8 mouse cellular contexts compared by ENCODE assay signal in the genomic region with DNA sequence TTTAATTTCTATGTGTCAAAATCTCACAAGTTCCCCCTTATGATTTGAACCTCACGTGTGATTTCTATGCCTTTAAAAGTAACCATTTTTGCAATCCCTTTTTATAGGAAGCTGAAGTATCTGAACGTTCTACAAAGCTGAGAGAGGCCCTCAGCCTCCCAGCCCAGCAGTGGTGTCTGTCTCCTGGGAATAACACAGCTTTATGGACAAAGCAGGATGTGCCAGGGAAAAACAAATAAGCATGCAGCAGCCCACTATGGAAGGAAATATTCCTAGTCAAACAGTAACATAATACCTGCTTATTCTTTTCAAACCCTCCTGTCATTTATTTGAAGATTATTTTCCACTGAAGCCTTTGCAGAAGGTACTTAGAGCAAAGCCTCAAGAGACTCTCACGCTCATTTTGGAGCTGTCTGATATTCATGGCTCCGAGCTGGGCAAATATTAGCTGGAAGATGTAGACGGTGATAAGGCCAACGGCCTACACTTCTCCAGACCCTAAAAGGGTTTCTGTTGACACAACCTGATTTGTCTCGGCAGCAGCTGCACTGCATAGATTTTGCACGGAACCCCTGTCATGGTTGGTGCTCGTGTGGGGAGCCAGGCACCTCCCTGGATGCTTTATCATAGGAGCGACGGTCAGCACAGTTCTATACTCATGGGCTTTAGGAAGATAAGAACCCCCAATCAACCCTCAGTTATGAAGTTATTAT. TPM values are rescaled to one million over a fixed set of nuclear protein-coding genes. Genes with fewer than 3 reads are reported as not detected.
DNase-seq lines count a peak whose midpoint lies in the region; ATAC-seq and TF ChIP-seq lines count a peak whose summit lies in the region.
"Had no signal": no experiment of that assay in that cellular context is flagged by ENCODE, and none has a peak within 500 bp of the region (broad histone marks: within the 10 kb centered on the region; RNA-seq: fewer than 3 reads in every experiment).

No protein-coding gene starts in this region.

- 30% methylated on average over 11 of the region's 11 CpGs for WGBS in intestine, embryonic 14.5 days
- WGBS in intestine, postnatal 0 days: 29% methylated on average over 11 of the region's 11 CpGs
- 36% methylated on average over 11 of the region's 11 CpGs for WGBS in embryonic facial prominence, embryonic 11.5 days
- WGBS in limb, embryonic 10.5 days: 65% methylated on average over 11 of the region's 11 CpGs
- 35% methylated on average over 11 of the region's 11 CpGs for WGBS in midbrain, embryonic 13.5 days

- no peak overlapping the region for H3K4me2 ChIP-seq in intestine, embryonic 14.5 days (ENCODE audit: low read length)
- no peak overlapping the region for H3K4me2 ChIP-seq in intestine, postnatal 0 days (replicated peaks; ENCODE audit: low read depth)
- no peak overlapping the region for H3K4me2 ChIP-seq in embryonic facial prominence, embryonic 11.5 days (ENCODE audit: low read depth, low read length)
- H3K4me2 ChIP-seq in midbrain, embryonic 13.5 days (replicated peaks): no peak overlapping the region

- H3K9ac ChIP-seq in intestine, embryonic 14.5 days (ENCODE audit: low read length): no peak overlapping the region
- H3K9ac ChIP-seq in intestine, postnatal 0 days (ENCODE audit: low read depth, low read length): no peak overlapping the region
- no peak overlapping the region for H3K9ac ChIP-seq in embryonic facial prominence, embryonic 11.5 days (replicated peaks; ENCODE audit: low read length)
- no peak overlapping the region for H3K9ac ChIP-seq in midbrain, embryonic 13.5 days (replicated peaks)

- peak overlapping the region; percentile 49 for H3K27ac ChIP-seq in intestine, embryonic 14.5 days (ENCODE audit: low read depth)
- no peak overlapping the region for H3K27ac ChIP-seq in intestine, postnatal 0 days (ENCODE audit: low read depth, low read length)
- H3K27ac ChIP-seq in embryonic facial prominence, embryonic 11.5 days (replicated peaks; ENCODE audit: low read depth, low read length): 0 out of 2 replicates have a peak overlapping the region, but pooled peaks have one; percentile 48
- H3K27ac ChIP-seq in limb, embryonic 10.5 days: peak overlapping the region; percentile 69; the same call in 1 of the 2 replicates
- peak overlapping the region; percentile 52; the same call in 1 of the 2 replicates for H3K27ac ChIP-seq in midbrain, embryonic 13.5 days

- TF ChIP-seq CTCF in intestine, postnatal 0 days (IDR thresholded peaks at IDR 0.05; ENCODE audit: low read depth): no peak

- no peak for DNase-seq in intestine, embryonic 14.5 days (ENCODE audit: low spot score)
- no peak for DNase-seq in embryonic facial prominence, embryonic 11.5 days (ENCODE audit: low spot score)
- DNase-seq in limb, embryonic 10.5 days (ENCODE audit: low spot score): no peak
- no peak for DNase-seq in right cerebral cortex, postnatal 10 days (ENCODE audit: low spot score in 2 of 2)
- no peak for DNase-seq in urinary bladder, postnatal 36 days (ENCODE audit: low spot score in 2 of 2)
- DNase-seq: right cerebral cortex, postnatal 4 days had no signal

- H3K9me3 ChIP-seq in intestine, embryonic 14.5 days (ENCODE audit: control insufficient read depth, low read length): no peaks in the 10 kb centered on the region
- no peaks in the 10 kb centered on the region for H3K9me3 ChIP-seq in intestine, postnatal 0 days (ENCODE audit: control insufficient read depth)
- no peaks in the 10 kb centered on the region for H3K9me3 ChIP-seq in embryonic facial prominence, embryonic 11.5 days (replicated peaks; ENCODE audit: control insufficient read depth, low read length)
- H3K9me3 ChIP-seq in limb, embryonic 10.5 days (replicated peaks): no peaks in the 10 kb centered on the region
- no peaks in the 10 kb centered on the region for H3K9me3 ChIP-seq in midbrain, embryonic 13.5 days

- ATAC-seq in intestine, embryonic 14.5 days (replicated peaks; ENCODE audit: low FRiP score, low TSS enrichment, low read depth): peak; percentile 54
- ATAC-seq in intestine, postnatal 0 days: no peak
- peak; percentile 31; the same call in 1 of the 2 replicates for ATAC-seq in embryonic facial prominence, embryonic 11.5 days (replicated peaks; ENCODE audit: insufficient number of reproducible peaks, low FRiP score, low TSS enrichment, low read depth)
- ATAC-seq in midbrain, embryonic 13.5 days: peak; percentile 73

- H3K27me3 ChIP-seq in intestine, embryonic 14.5 days (replicated peaks; ENCODE audit: control insufficient read depth, insufficient read depth, low read length): no peaks in the 10 kb centered on the region
- H3K27me3 ChIP-seq in intestine, postnatal 0 days (replicated peaks; ENCODE audit: control insufficient read depth, insufficient read depth, low read length): no peaks in the 10 kb centered on the region
- no peaks in the 10 kb centered on the region for H3K27me3 ChIP-seq in embryonic facial prominence, embryonic 11.5 days (ENCODE audit: control insufficient read depth, insufficient read depth, low read length)
- H3K27me3 ChIP-seq in limb, embryonic 10.5 days (ENCODE audit: low read depth, poor library complexity, severe bottlenecking): no peaks in the 10 kb centered on the region
- H3K27me3 ChIP-seq in midbrain, embryonic 13.5 days: no peaks in the 10 kb centered on the region

- H3K4me1 ChIP-seq in intestine, embryonic 14.5 days (replicated peaks; ENCODE audit: control insufficient read depth, insufficient read depth, low read length): peaks cover 60% of the 10 kb centered on the region
- H3K4me1 ChIP-seq in intestine, postnatal 0 days (replicated peaks; ENCODE audit: control insufficient read depth, insufficient read depth, low read length): peaks cover 6% of the 10 kb centered on the region; the same call in 1 of the 2 replicates
- no peaks in the 10 kb centered on the region; the same call in 1 of the 2 replicates for H3K4me1 ChIP-seq in embryonic facial prominence, embryonic 11.5 days (ENCODE audit: control insufficient read depth, insufficient read depth, low read length)
- H3K4me1 ChIP-seq in limb, embryonic 10.5 days: peaks cover 45% of the 10 kb centered on the region
- H3K4me1 ChIP-seq in midbrain, embryonic 13.5 days (replicated peaks): peaks cover 42% of the 10 kb centered on the region

- H3K36me3 ChIP-seq in intestine, embryonic 14.5 days (ENCODE audit: control insufficient read depth, insufficient read depth, low read length): no peaks in the 10 kb centered on the region
- no peaks in the 10 kb centered on the region for H3K36me3 ChIP-seq in intestine, postnatal 0 days (ENCODE audit: control insufficient read depth, insufficient read depth)
- H3K36me3 ChIP-seq in embryonic facial prominence, embryonic 11.5 days (replicated peaks; ENCODE audit: control insufficient read depth, insufficient read depth, low read depth, low read length): no peaks in the 10 kb centered on the region
- H3K36me3 ChIP-seq in limb, embryonic 10.5 days: no peaks in the 10 kb centered on the region
- H3K36me3 ChIP-seq in midbrain, embryonic 13.5 days: no peaks in the 10 kb centered on the region

- no peak overlapping the region for H3K4me3 ChIP-seq in intestine, embryonic 14.5 days (ENCODE audit: low read depth, low read length)
- no peak overlapping the region for H3K4me3 ChIP-seq in intestine, postnatal 0 days (ENCODE audit: low read depth, low read length)
- H3K4me3 ChIP-seq in embryonic facial prominence, embryonic 11.5 days (ENCODE audit: low read depth, low read length): no peak overlapping the region
- H3K4me3 ChIP-seq in limb, embryonic 10.5 days: no peak overlapping the region
- no peak overlapping the region for H3K4me3 ChIP-seq in midbrain, embryonic 13.5 days (replicated peaks)

RNA-seq across cellular contexts. Expression of gene Ddc, which starts 13.3 kb away (rescaled TPM):
- 34.8 and 37.3 TPM in 2 replicates for polyA plus RNA-seq in intestine, embryonic 14.5 days (2014; fragmentation: Nextera tagmentation; extraction: Ambion mirVana)
- 19.2 and 20.9 TPM in 2 replicates for polyA plus RNA-seq in intestine, postnatal 0 days (2015; fragmentation: Nextera tagmentation; extraction: Ambion mirVana)
- 9.6 and 10.4 TPM in 2 replicates for polyA plus RNA-seq in embryonic facial prominence, embryonic 11.5 days (2014; fragmentation: Nextera tagmentation; extraction: Ambion mirVana)
- polyA plus RNA-seq in limb, embryonic 10.5 days (2016; fragmentation: Nextera tagmentation; extraction: Ambion mirVana): 5.5 and 6.2 TPM in 2 replicates
- polyA plus RNA-seq in midbrain, embryonic 13.5 days (2015; fragmentation: Nextera tagmentation; extraction: Ambion mirVana): 17.8 and 43.0 TPM in 2 replicates
